Mouse (Mus musculus) neural tube, embryonic 12.5 days (tissue): ENCODE measurements around the gene Adgrl3. TPM values are rescaled to one million over a fixed set of nuclear protein-coding genes. Genes with fewer than 3 reads are reported as not detected.
A peak's percentile ranks its signal among the peaks of the same experiment; 100 is the strongest.
"Not testable (repeated sequence)": the region's sequence is repeated elsewhere in the genome, so short reads cannot be mapped to it uniquely, and the experiment has no call there.

ENCODE experiments used
- ATAC-seq: fragments of 200-750 bp; cut with Nextera tagmentation; 2 replicates; pipeline ENCODE4 v1.8.0; 2017; ENCODE audit warnings: low read depth, mild to moderate bottlenecking, moderate TSS enrichment, moderate library complexity; ENCODE audit not compliant: low FRiP score
- H3K27ac ChIP-seq: fragments of 300-500 bp; sonication (generic); 2 replicates; pipeline ENCODE4 v1.5.1; 2016
- H3K27me3 ChIP-seq: fragments of 300-500 bp; sonication (generic); replicated peaks from 2 replicates; pipeline ENCODE4 v1.6.1; 2016; ENCODE audit warnings: mild to moderate bottlenecking
- H3K36me3 ChIP-seq: fragments of 300-500 bp; sonication (generic); 2 replicates; pipeline ENCODE4 v1.6.1; 2016; ENCODE audit warnings: mild to moderate bottlenecking
- H3K4me1 ChIP-seq: fragments of 300-500 bp; sonication (generic); 2 replicates; pipeline ENCODE4 v1.6.1; 2016
- H3K4me2 ChIP-seq: fragments of 300-500 bp; sonication (generic); replicated peaks from 2 replicates; pipeline ENCODE4 v1.6.1; 2016; ENCODE audit warnings: mild to moderate bottlenecking
- H3K4me3 ChIP-seq: fragments of 300-500 bp; sonication (generic); 2 replicates; pipeline ENCODE4 v1.5.1; 2016
- H3K9ac ChIP-seq: fragments of 300-500 bp; sonication (generic); 2 replicates; pipeline ENCODE4 v1.6.1; 2016; ENCODE audit warnings: mild to moderate bottlenecking
- H3K9me3 ChIP-seq: fragments of 300-500 bp; sonication (generic); 2 replicates; pipeline ENCODE4 v1.6.1; 2016; ENCODE audit warnings: mild to moderate bottlenecking
- WGBS: fragments of 180-500 bp; shearing (Covaris S2); methylation state at CpG from one replicate; pipeline ENCODE4 v1.1.7; 2016; 5-methylcytosine and 5-hydroxymethylcytosine counted together
- polyA plus RNA-seq: library from polyadenylated mRNA; unstranded; fragments of >200 nt; fragmentation: Nextera tagmentation; extraction: Ambion mirVana; gene quantifications from 2 replicates; pipeline ENCODE4 v1.2.1, GENCODE M21; 2016

Gene Adgrl3
- polyA plus RNA-seq, 1 experiment from 2014 or later: 38.2 TPM

DNA sequence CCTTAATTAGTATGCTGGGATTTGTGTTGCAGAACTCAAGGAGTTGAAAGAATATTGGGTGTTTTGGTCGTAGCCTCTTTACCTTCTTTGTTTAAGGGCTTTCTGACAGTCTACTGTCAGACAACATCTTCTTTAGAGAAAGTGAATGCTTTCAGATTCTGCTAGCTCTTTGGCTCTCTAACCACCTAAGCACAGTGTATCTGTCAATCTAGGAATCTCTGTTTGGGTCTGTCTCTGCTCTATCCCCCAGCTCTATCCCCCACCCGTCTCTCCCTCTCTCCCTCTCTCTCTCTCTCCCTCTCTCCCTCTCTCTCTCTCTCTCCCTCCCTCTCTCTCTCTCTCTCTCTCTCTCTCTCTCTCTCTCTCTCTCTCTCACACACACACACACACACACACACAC is 535.2 kb downstream of the Adgrl3 start:
- H3K27me3 ChIP-seq, H3K9ac ChIP-seq, H3K4me1 ChIP-seq, H3K4me2 ChIP-seq, ATAC-seq, H3K4me3 ChIP-seq, H3K9me3 ChIP-seq, H3K36me3 ChIP-seq, H3K27ac ChIP-seq: not testable (repeated sequence)
- WGBS: 84% methylated on average over 2 of the region's 2 CpGs

GRCm38 (mm10) chr5:81556008-81556407 is 536.1 kb downstream of the Adgrl3 start:
- WGBS: 74% methylated on average over 8 of the region's 8 CpGs
- H3K36me3 ChIP-seq: no peaks in the 10 kb centered on the region
- no peak overlapping the region for H3K27ac ChIP-seq
- H3K27me3 ChIP-seq: no peaks in the 10 kb centered on the region
- H3K4me2 ChIP-seq: no peak overlapping the region
- H3K4me3 ChIP-seq: no peak overlapping the region
- no peaks in the 10 kb centered on the region for H3K9me3 ChIP-seq
- H3K4me1 ChIP-seq: no peaks in the 10 kb centered on the region
- ATAC-seq: peak; percentile 53
- H3K9ac ChIP-seq: no peak overlapping the region

- no peaks in the 10 kb centered on the region for H3K27me3 ChIP-seq
- ATAC-seq: no peak
- H3K27ac ChIP-seq: no peak overlapping the region
- no peak overlapping the region for H3K4me2 ChIP-seq
- no peak overlapping the region for H3K9ac ChIP-seq
- no peaks in the 10 kb centered on the region for H3K4me1 ChIP-seq
- no peaks in the 10 kb centered on the region for H3K36me3 ChIP-seq
- no peaks in the 10 kb centered on the region for H3K9me3 ChIP-seq
- H3K4me3 ChIP-seq: no peak overlapping the region
- 78% methylated on average over 6 of the region's 6 CpGs for WGBS
Observed at GRCm38 (mm10) chr5:81558965-81559364, 539.0 kb downstream of the Adgrl3 start.

GRCm38 (mm10) chr5:81564294-81564693 is 544.4 kb downstream of the Adgrl3 start:
- no peaks in the 10 kb centered on the region for H3K27me3 ChIP-seq
- ATAC-seq: no peak
- H3K4me3 ChIP-seq: no peak overlapping the region
- no peak overlapping the region for H3K27ac ChIP-seq
- no peaks in the 10 kb centered on the region for H3K9me3 ChIP-seq
- no peaks in the 10 kb centered on the region for H3K36me3 ChIP-seq
- H3K9ac ChIP-seq: no peak overlapping the region
- H3K4me1 ChIP-seq: no peaks in the 10 kb centered on the region
- 82% methylated on average over 1 of the region's 1 CpGs for WGBS
- no peak overlapping the region for H3K4me2 ChIP-seq

- no peaks in the 10 kb centered on the region for H3K4me1 ChIP-seq
- ATAC-seq: no peak
- H3K9ac ChIP-seq: no peak overlapping the region
- no peaks in the 10 kb centered on the region for H3K27me3 ChIP-seq
- no peak overlapping the region for H3K4me2 ChIP-seq
- no peak overlapping the region for H3K4me3 ChIP-seq
- H3K36me3 ChIP-seq: no peaks in the 10 kb centered on the region
- no peak overlapping the region for H3K27ac ChIP-seq
- no peaks in the 10 kb centered on the region for H3K9me3 ChIP-seq
- WGBS: 89% methylated on average over 1 of the region's 1 CpGs
Observed at GRCm38 (mm10) chr5:81566577-81566976, 546.6 kb downstream of the Adgrl3 start.

- Histone ChIP-seq H3K9me3 (no peaks in the 10 kb centered on the region), H3K27me3 (no peaks in the 10 kb centered on the region), H3K36me3 (no peaks in the 10 kb centered on the region), H3K27ac (no peak overlapping the region), H3K4me3 (no peak overlapping the region), H3K4me1 (no peaks in the 10 kb centered on the region), H3K4me2 (no peak overlapping the region), H3K9ac (no peak overlapping the region)
- no peak for ATAC-seq
- WGBS: 93% methylated on average over 1 of the region's 1 CpGs
Observed at GRCm38 (mm10) chr5:81568743-81569142, 548.8 kb downstream of the Adgrl3 start.

- Histone ChIP-seq H3K4me1 (no peaks in the 10 kb centered on the region), H3K9ac (no peak overlapping the region), H3K27me3 (no peaks in the 10 kb centered on the region), H3K9me3 (no peaks in the 10 kb centered on the region), H3K4me2 (no peak overlapping the region), H3K27ac (no peak overlapping the region), H3K4me3 (no peak overlapping the region), H3K36me3 (no peaks in the 10 kb centered on the region)
- no peak for ATAC-seq
- 76% methylated on average over 5 of the region's 5 CpGs for WGBS
Observed at GRCm38 (mm10) chr5:81582886-81583285, 562.9 kb downstream of the Adgrl3 start.

DNA sequence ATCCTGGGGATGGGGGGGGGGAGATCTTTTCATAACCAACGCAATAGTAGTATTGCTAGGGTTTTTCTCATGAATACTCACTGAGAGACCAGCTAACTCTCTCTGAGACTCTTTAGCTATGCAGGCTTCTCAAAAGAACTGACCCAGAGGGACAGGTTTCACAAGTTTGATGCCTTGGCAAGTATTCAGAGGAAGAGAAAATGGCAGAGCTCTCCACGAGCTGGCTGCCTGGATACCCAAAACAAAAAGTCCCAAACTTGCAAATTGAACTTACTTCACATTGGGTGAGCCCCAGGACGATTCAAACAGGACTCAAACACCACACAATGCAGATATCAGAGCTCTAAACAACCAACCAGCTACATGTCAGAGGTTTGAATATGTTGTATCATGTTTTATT is 563.5 kb downstream of the Adgrl3 start:
- WGBS: 49% methylated on average over 3 of the region's 3 CpGs

DNA sequence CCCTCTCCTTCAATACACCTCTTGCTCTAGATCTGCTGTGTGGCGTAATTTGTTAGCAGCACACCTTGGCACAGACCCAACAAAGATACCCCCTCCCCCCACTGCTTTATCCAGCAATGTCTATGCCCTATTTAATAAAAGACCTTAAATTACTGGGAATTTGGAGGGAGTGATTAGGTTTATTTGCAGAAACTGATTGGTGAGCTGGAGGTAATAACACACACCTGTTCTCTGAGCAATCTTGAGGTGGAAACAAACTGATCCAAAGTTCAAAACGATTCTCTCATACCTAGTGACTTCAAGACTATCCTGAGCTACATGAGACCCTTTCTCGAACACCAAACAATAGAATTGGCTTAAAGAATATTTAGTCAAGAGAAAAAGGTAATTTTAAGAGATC is 565.0 kb downstream of the Adgrl3 start:
- Histone ChIP-seq H3K9ac (no peak overlapping the region), H3K4me1 (no peaks in the 10 kb centered on the region), H3K4me3 (no peak overlapping the region), H3K4me2 (no peak overlapping the region), H3K27me3 (no peaks in the 10 kb centered on the region), H3K9me3 (no peaks in the 10 kb centered on the region), H3K27ac (no peak overlapping the region), H3K36me3 (no peaks in the 10 kb centered on the region)
- no peak for ATAC-seq
- 86% methylated on average over 3 of the region's 3 CpGs for WGBS

More for the DNA sequence above, 563.5 kb downstream of the Adgrl3 start:
- H3K9me3 ChIP-seq: no peaks in the 10 kb centered on the region
- no peaks in the 10 kb centered on the region for H3K27me3 ChIP-seq
- ATAC-seq: no peak
- H3K9ac ChIP-seq: no peak overlapping the region
- no peaks in the 10 kb centered on the region for H3K36me3 ChIP-seq
- no peak overlapping the region for H3K27ac ChIP-seq
- H3K4me2 ChIP-seq: no peak overlapping the region
- H3K4me1 ChIP-seq: no peaks in the 10 kb centered on the region
- H3K4me3 ChIP-seq: no peak overlapping the region

- ATAC-seq: no peak
- H3K4me1 ChIP-seq: no peaks in the 10 kb centered on the region
- WGBS: 78% methylated on average over 14 of the region's 14 CpGs
Observed at GRCm38 (mm10) chr5:81590005-81590694, 570.2 kb downstream of the Adgrl3 start.

DNA sequence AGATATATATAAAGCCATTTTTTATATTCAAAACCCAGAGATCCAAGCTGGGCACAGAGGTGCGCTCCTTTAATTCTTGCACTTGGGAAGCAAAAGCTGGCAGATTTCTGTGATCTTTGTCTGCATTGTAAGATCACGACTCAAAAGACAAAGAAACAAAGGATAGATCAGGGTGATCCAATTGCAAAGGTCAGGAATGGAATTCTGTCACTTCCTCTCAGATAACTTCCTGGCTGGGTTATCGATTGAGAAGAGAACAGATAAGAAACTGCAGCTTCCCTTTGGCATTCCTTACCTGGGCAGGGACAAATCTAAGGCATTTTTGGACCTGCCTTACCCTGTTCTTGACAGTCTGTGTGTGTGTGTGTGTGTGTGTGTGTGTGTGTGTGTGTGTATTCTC is 571.5 kb downstream of the Adgrl3 start:
- no peaks in the 10 kb centered on the region for H3K4me1 ChIP-seq
- 61% methylated on average over 3 of the region's 3 CpGs for WGBS
- H3K4me3 ChIP-seq: no peak overlapping the region
- H3K27ac ChIP-seq: no peak overlapping the region
- H3K9ac ChIP-seq: no peak overlapping the region
- H3K27me3 ChIP-seq: no peaks in the 10 kb centered on the region
- no peak for ATAC-seq
- no peak overlapping the region for H3K4me2 ChIP-seq
- no peaks in the 10 kb centered on the region for H3K36me3 ChIP-seq
- no peaks in the 10 kb centered on the region for H3K9me3 ChIP-seq

More at GRCm38 (mm10) chr5:81590005-81590694, 570.2 kb downstream of the Adgrl3 start:
- Histone ChIP-seq H3K4me3 (no peak overlapping the region), H3K4me2 (no peak overlapping the region), H3K27me3 (no peaks in the 10 kb centered on the region), H3K9ac (no peak overlapping the region), H3K27ac (no peak overlapping the region), H3K9me3 (no peaks in the 10 kb centered on the region), H3K36me3 (no peaks in the 10 kb centered on the region)

GRCm38 (mm10) chr5:81593396-81593995 is 573.6 kb downstream of the Adgrl3 start:
- 93% methylated on average over 1 of the region's 1 CpGs for WGBS

DNA sequence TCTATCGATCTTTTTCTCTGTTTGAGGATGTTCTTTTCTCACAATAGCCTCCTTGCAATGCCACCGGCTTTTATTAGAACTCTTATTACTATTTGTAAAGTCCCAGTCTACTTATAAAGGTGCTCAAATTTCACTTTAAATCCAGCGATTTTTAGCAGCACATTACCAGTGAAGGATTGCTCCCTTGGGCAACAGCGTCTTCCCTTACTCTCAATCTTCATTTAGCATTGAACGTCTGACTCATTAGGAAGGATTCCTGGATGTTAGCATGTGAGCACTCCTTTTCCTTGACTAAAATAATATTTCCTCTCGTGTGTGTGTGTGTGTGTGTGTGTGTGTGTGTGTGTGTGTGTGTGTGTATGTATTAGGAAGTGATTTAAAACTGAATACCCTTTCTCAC is 578.1 kb downstream of the Adgrl3 start:
- no peak for ATAC-seq
- H3K4me3 ChIP-seq: no peak overlapping the region
- H3K9ac ChIP-seq: no peak overlapping the region
- no peaks in the 10 kb centered on the region for H3K9me3 ChIP-seq
- no peaks in the 10 kb centered on the region for H3K27me3 ChIP-seq
- no peak overlapping the region for H3K27ac ChIP-seq
- 57% methylated on average over 6 of the region's 6 CpGs for WGBS
- no peaks in the 10 kb centered on the region for H3K36me3 ChIP-seq
- H3K4me2 ChIP-seq: no peak overlapping the region
- no peaks in the 10 kb centered on the region for H3K4me1 ChIP-seq

More at GRCm38 (mm10) chr5:81593396-81593995, 573.6 kb downstream of the Adgrl3 start:
- Histone ChIP-seq H3K36me3 (no peaks in the 10 kb centered on the region), H3K4me3 (no peak overlapping the region), H3K27ac (no peak overlapping the region), H3K4me2 (no peak overlapping the region), H3K4me1 (no peaks in the 10 kb centered on the region), H3K27me3 (no peaks in the 10 kb centered on the region), H3K9me3 (no peaks in the 10 kb centered on the region), H3K9ac (no peak overlapping the region)
- no peak for ATAC-seq
